Mouse (Mus musculus): ENCODE data around the gene Scn5a. TPM values are rescaled to one million over a fixed set of nuclear protein-coding genes. Genes with fewer than 3 reads are reported as not detected.

Scn5a gene
- polyA plus RNA-seq, 1 experiment from 2014 or later: 0.03 TPM

DNA sequence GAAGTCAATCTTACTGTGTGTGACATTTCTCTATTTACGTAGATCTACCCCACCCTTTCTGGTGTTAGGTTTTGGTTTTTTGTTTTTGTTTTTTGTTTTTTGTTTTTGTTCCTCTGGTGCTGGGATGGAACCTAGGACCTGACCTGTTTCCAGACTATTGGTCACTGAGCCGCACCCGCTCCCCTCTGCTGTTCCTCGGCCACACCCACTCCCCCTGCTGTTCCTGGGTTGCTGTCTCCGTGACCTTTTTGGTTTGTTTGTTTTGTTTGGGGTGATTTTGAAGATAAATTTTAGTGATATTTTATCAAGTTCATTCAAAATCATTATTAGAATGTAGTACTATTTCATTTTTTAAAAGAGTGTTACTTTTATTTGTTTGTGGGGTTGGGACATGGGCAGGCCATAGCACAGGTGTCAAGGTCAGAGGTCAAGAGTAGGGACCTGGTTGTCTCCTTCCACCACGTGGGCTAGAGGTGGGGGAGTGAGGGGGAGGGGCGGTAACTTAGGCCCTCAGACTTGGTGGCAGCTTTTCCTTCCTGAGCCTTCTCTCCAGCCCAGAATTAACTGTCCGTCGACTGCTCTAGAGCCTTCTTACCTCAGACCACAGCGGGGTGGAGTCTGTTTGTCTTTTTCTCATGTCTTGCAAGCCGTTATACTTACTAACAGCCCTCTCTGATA lies 73.7 kb downstream of the Scn5a start:
- Histone ChIP-seq H3K27ac (no peak overlapping the region), H3K4me3 (replicated peaks) (no peak overlapping the region), H3K27me3 (no peaks in the 10 kb centered on the region), H3K9ac (no peak overlapping the region), H3K9me3 (replicated peaks) (peaks cover 4% of the 10 kb centered on the region; the same call in 1 of the 2 replicates), H3K4me1 (replicated peaks) (no peaks in the 10 kb centered on the region), H3K36me3 (no peaks in the 10 kb centered on the region), H3K4me2 (no peak overlapping the region)
- DNase-seq: no peak
- ATAC-seq (ENCODE audit: low read depth): no peak
- WGBS (ENCODE audit: insufficient replicate concordance): 47% methylated on average over 11 of the region's 11 CpGs

GRCm38 (mm10) chr9:119503613-119504012 lies 75.2 kb downstream of the Scn5a start:
- H3K36me3 ChIP-seq: no peaks in the 10 kb centered on the region

DNA sequence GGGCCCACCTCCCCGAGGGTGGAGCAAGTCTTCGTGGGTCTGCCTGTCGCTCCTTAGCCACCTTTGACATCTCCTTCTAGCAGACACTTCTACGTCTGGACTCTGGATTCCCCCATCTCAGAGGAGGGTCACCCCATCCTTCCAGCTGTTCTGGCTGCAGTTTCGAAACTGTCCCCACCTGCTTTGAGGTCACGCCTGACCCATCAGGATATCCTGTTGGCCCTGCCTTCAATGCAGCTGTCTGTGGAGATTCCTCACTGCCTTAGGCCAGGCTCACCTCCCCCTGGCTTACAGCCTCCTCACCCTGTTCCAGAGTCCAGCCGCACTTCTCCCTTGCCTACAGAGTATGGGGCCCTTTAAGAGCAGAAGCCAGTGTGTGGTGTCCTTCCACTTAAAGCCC lies 79.9 kb downstream of the Scn5a start:
- Histone ChIP-seq H3K36me3 (no peaks in the 10 kb centered on the region), H3K9me3 (replicated peaks) (no peaks in the 10 kb centered on the region), H3K9ac (no peak overlapping the region), H3K4me1 (replicated peaks) (no peaks in the 10 kb centered on the region), H3K27me3 (no peaks in the 10 kb centered on the region), H3K27ac (no peak overlapping the region), H3K4me2 (no peak overlapping the region), H3K4me3 (replicated peaks) (no peak overlapping the region)
- no peak for DNase-seq
- WGBS (ENCODE audit: insufficient replicate concordance): 51% methylated on average over 7 of the region's 7 CpGs
- ATAC-seq (ENCODE audit: low read depth): no peak

More at GRCm38 (mm10) chr9:119503613-119504012, 75.2 kb downstream of the Scn5a start:
- Histone ChIP-seq H3K4me2 (no peak overlapping the region), H3K9ac (no peak overlapping the region), H3K9me3 (replicated peaks) (peaks cover 4% of the 10 kb centered on the region; the same call in 1 of the 2 replicates), H3K4me3 (replicated peaks) (no peak overlapping the region), H3K27ac (no peak overlapping the region), H3K4me1 (replicated peaks) (no peaks in the 10 kb centered on the region), H3K27me3 (no peaks in the 10 kb centered on the region)
- no peak for DNase-seq
- no peak for ATAC-seq (ENCODE audit: low read depth)
- 73% methylated on average over 9 of the region's 9 CpGs for WGBS (ENCODE audit: insufficient replicate concordance)

GRCm38 (mm10) chr9:119498247-119498607 lies 80.6 kb downstream of the Scn5a start:
- ATAC-seq (ENCODE audit: low read depth) (no peak), DNase-seq (no peak)
- Histone ChIP-seq H3K9ac (no peak overlapping the region), H3K4me2 (no peak overlapping the region), H3K36me3 (no peaks in the 10 kb centered on the region), H3K27me3 (no peaks in the 10 kb centered on the region), H3K9me3 (replicated peaks) (no peaks in the 10 kb centered on the region), H3K4me3 (replicated peaks) (no peak overlapping the region), H3K27ac (no peak overlapping the region), H3K4me1 (replicated peaks) (no peaks in the 10 kb centered on the region)
- WGBS (ENCODE audit: insufficient replicate concordance): 75% methylated on average over 9 of the region's 9 CpGs

DNA sequence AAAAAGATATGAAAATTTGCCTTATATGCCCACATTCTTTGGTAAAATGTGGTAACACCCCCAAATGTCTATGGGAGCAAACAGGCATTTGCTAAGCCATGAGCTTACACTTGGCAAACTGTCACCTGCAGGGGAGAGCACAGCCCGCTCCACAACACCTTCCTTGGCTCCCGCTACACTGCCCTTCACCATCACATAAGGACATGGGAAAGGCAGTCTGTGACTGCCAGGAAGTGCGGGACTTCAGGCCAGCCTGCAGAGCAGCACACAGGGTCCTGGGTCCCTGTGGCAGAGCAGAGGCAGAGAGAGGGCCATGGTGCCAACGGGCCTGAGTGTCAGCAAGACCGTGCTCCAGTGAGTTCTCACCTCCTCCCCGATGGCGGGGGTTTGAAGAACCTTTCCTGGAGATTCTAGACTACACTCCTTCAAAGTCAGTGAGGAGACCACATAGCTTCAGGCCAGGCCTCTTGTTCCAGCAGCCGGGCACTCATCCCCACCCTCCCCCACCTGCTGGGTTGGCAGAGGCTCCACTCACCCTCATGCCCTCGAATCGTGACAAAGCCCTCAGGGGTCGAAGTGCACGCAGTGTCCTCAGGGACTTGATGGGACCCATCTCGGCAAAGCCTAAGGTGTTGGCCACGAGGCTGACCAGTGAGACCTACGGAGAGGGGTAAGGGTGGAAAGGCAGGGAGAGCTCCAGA lies 81.1 kb downstream of the Scn5a start:
- Histone ChIP-seq H3K4me3 (replicated peaks) (no peak overlapping the region), H3K4me2 (no peak overlapping the region), H3K27ac (no peak overlapping the region), H3K36me3 (no peaks in the 10 kb centered on the region), H3K9me3 (replicated peaks) (no peaks in the 10 kb centered on the region), H3K4me1 (replicated peaks) (no peaks in the 10 kb centered on the region), H3K9ac (no peak overlapping the region), H3K27me3 (no peaks in the 10 kb centered on the region)
- DNase-seq (no peak), ATAC-seq (ENCODE audit: low read depth) (no peak)
- WGBS (ENCODE audit: insufficient replicate concordance): 76% methylated on average over 15 of the region's 15 CpGs

GRCm38 (mm10) chr9:119496960-119497359 lies 81.9 kb downstream of the Scn5a start:
- H3K9ac ChIP-seq: no peak overlapping the region
- no peaks in the 10 kb centered on the region for H3K9me3 ChIP-seq (replicated peaks)
- 49% methylated on average over 5 of the region's 5 CpGs for WGBS (ENCODE audit: insufficient replicate concordance)
- no peaks in the 10 kb centered on the region for H3K4me1 ChIP-seq (replicated peaks)
- H3K36me3 ChIP-seq: no peaks in the 10 kb centered on the region
- ATAC-seq (ENCODE audit: low read depth) (no peak), DNase-seq (no peak)
- H3K27me3 ChIP-seq: no peaks in the 10 kb centered on the region
- H3K4me3 ChIP-seq (replicated peaks): no peak overlapping the region
- no peak overlapping the region for H3K4me2 ChIP-seq
- H3K27ac ChIP-seq: no peak overlapping the region

GRCm38 (mm10) chr9:119496354-119496753 lies 82.5 kb downstream of the Scn5a start:
- H3K4me3 ChIP-seq (replicated peaks): no peak overlapping the region
- DNase-seq (no peak), ATAC-seq (ENCODE audit: low read depth) (no peak)
- H3K4me2 ChIP-seq: no peak overlapping the region
- H3K27me3 ChIP-seq: no peaks in the 10 kb centered on the region
- WGBS (ENCODE audit: insufficient replicate concordance): 70% methylated on average over 9 of the region's 9 CpGs
- H3K9ac ChIP-seq: no peak overlapping the region
- H3K4me1 ChIP-seq (replicated peaks): no peaks in the 10 kb centered on the region
- H3K27ac ChIP-seq: no peak overlapping the region
- H3K36me3 ChIP-seq: no peaks in the 10 kb centered on the region
- H3K9me3 ChIP-seq (replicated peaks): no peaks in the 10 kb centered on the region

GRCm38 (mm10) chr9:119484868-119485267 lies 93.9 kb downstream of the Scn5a start:
- Histone ChIP-seq H3K4me3 (replicated peaks) (no peak overlapping the region), H3K9ac (no peak overlapping the region), H3K9me3 (replicated peaks) (no peaks in the 10 kb centered on the region), H3K4me1 (replicated peaks) (no peaks in the 10 kb centered on the region), H3K27ac (no peak overlapping the region), H3K27me3 (no peaks in the 10 kb centered on the region), H3K4me2 (no peak overlapping the region), H3K36me3 (no peaks in the 10 kb centered on the region)
- DNase-seq (no peak), ATAC-seq (ENCODE audit: low read depth) (no peak)
- 77% methylated on average over 13 of the region's 13 CpGs for WGBS (ENCODE audit: insufficient replicate concordance)

DNA sequence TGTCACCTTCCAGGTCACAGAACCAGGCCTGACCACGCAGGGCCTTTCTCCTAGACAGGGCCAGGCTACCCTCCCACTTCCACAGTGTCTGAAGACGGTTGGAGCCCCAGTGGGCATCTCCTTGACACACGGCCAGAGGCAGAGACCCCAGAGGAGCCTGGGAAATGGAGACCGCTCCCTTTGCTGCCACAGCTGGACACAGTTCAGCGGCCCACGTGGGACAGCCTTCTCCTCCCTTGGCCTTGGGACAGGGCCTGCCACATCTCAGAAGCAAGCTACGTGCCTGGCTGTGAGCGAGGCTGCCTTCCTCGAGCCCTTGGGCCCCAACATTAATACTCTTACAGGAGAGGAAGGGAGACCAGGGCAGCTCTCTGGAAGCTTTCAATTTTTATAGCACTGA lies 94.4 kb downstream of the Scn5a start:
- WGBS (ENCODE audit: insufficient replicate concordance): 62% methylated on average over 9 of the region's 9 CpGs
- no peak for DNase-seq

DNA sequence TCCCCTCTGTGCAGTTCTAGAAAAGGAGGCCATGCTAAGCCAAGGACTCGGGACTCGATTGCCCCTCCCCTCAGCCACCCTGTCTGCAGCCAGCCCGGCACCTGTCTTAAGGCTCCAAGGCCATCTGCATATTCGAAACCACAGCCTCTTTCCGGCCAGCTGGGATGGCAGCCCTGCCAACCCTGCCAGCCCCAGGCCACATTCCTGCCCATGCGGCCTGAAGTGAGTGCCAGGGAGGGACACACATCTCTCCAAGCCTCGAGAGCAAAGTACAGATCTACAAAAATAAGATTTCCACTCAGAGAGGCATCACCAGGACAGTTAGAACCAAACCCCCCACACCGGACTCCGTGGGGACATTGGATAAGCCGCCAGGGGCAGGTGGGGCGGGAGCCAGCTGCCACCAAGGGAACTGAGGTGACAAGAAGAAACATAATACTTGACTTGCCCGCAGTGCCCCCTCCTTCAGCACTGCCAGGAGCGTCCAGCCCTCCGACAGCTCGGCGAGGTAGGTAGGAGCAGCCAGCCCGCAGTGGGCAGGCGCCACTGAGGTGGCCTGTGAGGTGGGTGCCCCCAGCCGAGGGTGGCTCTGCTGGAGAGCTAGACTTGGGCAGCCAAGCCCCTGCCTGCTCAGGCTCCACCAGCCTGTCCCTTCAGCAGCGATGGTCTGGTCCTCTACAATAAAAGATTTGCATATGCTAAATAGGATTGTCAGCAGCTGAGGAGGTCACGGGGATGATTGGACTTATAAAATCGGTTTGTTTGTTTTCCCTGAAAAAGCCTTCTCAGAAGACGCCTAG lies 95.1 kb downstream of the Scn5a start:
- DNase-seq (no peak), ATAC-seq (ENCODE audit: low read depth) (no peak)
- no peak overlapping the region for H3K4me3 ChIP-seq (replicated peaks)
- H3K4me2 ChIP-seq: no peak overlapping the region
- no peaks in the 10 kb centered on the region for H3K36me3 ChIP-seq
- no peaks in the 10 kb centered on the region for H3K9me3 ChIP-seq (replicated peaks)
- 53% methylated on average over 23 of the region's 23 CpGs for WGBS (ENCODE audit: insufficient replicate concordance)
- H3K27ac ChIP-seq: no peak overlapping the region
- no peaks in the 10 kb centered on the region for H3K27me3 ChIP-seq
- H3K4me1 ChIP-seq (replicated peaks): no peaks in the 10 kb centered on the region
- H3K9ac ChIP-seq: no peak overlapping the region

More for the DNA sequence above, 94.4 kb downstream of the Scn5a start:
- no peak overlapping the region for H3K27ac ChIP-seq
- no peak overlapping the region for H3K9ac ChIP-seq
- ATAC-seq (ENCODE audit: low read depth): no peak
- H3K27me3 ChIP-seq: no peaks in the 10 kb centered on the region
- no peaks in the 10 kb centered on the region for H3K36me3 ChIP-seq
- no peaks in the 10 kb centered on the region for H3K9me3 ChIP-seq (replicated peaks)
- no peaks in the 10 kb centered on the region for H3K4me1 ChIP-seq (replicated peaks)
- no peak overlapping the region for H3K4me3 ChIP-seq (replicated peaks)
- no peak overlapping the region for H3K4me2 ChIP-seq

GRCm38 (mm10) chr9:119481612-119482011 lies 97.2 kb downstream of the Scn5a start:
- DNase-seq (no peak), ATAC-seq (ENCODE audit: low read depth) (no peak)
- H3K27ac ChIP-seq: no peak overlapping the region
- H3K4me3 ChIP-seq (replicated peaks): no peak overlapping the region
- H3K36me3 ChIP-seq: no peaks in the 10 kb centered on the region
- H3K9me3 ChIP-seq (replicated peaks): no peaks in the 10 kb centered on the region
- H3K4me1 ChIP-seq (replicated peaks): no peaks in the 10 kb centered on the region
- H3K9ac ChIP-seq: no peak overlapping the region
- no peaks in the 10 kb centered on the region for H3K27me3 ChIP-seq
- 65% methylated on average over 4 of the region's 4 CpGs for WGBS (ENCODE audit: insufficient replicate concordance)
- H3K4me2 ChIP-seq: no peak overlapping the region

Measured in liver, embryonic 13.5 days (tissue).